Mouse (Mus musculus) bone marrow, adult 2 months (tissue): ENCODE results near the gene Polr2h. TPM values are rescaled to one million over a fixed set of nuclear protein-coding genes. Genes with fewer than 3 reads are reported as not detected.

Source experiments
- H3K27ac ChIP-seq: fragments of 200-500 bp; 2 replicates; pipeline ENCODE4 v1.5.1; 2012; ENCODE audit warnings: low read depth, mild to moderate bottlenecking, control low read depth, inconsistent platforms, low read length; ENCODE audit not compliant: control insufficient read depth, poor library complexity, insufficient read depth
- H3K4me1 ChIP-seq: fragments of 200-500 bp; 2 replicates; pipeline ENCODE4 v1.6.1; 2011; ENCODE audit warnings: low read length; ENCODE audit not compliant: control insufficient read depth, insufficient read depth
- H3K4me3 ChIP-seq: fragments of 200-500 bp; replicated peaks from 2 replicates; pipeline ENCODE3; 2011; ENCODE audit warnings: mild to moderate bottlenecking, low read depth, low read length, control low read depth; ENCODE audit not compliant: control insufficient read depth
- CTCF ChIP-seq: fragments of 200-500 bp; IDR thresholded peaks from 2 replicates; pipeline ENCODE4 v1.5.1; 2011; ENCODE audit warnings: low read length, control low read depth; ENCODE audit not compliant: control insufficient read depth, insufficient read depth
- POLR2A ChIP-seq: fragments of 200-500 bp; IDR thresholded peaks from 2 replicates; pipeline ENCODE4 v1.6.1; 2011; ENCODE audit warnings: low read depth, mild to moderate bottlenecking, control low read depth, low read length, borderline replicate concordance; ENCODE audit not compliant: control insufficient read depth
- WGBS: fragments of 180-500 bp; shearing (Covaris S2); methylation state at CpG from one replicate; pipeline ENCODE4 v1.1.7; 2018; 5-methylcytosine and 5-hydroxymethylcytosine counted together
- polyA plus RNA-seq: library from polyadenylated mRNA; stranded (reverse); fragments of >200 nt; gene quantifications from 2 replicates; pipeline ENCODE4 v1.2.4, GENCODE M21; 2011; ENCODE audit warnings: low replicate concordance; ENCODE audit not compliant: missing spikeins, insufficient read depth, insufficient read length

Gene Polr2h
- polyA plus RNA-seq, 1 experiment = 50.1 TPM

DNA sequence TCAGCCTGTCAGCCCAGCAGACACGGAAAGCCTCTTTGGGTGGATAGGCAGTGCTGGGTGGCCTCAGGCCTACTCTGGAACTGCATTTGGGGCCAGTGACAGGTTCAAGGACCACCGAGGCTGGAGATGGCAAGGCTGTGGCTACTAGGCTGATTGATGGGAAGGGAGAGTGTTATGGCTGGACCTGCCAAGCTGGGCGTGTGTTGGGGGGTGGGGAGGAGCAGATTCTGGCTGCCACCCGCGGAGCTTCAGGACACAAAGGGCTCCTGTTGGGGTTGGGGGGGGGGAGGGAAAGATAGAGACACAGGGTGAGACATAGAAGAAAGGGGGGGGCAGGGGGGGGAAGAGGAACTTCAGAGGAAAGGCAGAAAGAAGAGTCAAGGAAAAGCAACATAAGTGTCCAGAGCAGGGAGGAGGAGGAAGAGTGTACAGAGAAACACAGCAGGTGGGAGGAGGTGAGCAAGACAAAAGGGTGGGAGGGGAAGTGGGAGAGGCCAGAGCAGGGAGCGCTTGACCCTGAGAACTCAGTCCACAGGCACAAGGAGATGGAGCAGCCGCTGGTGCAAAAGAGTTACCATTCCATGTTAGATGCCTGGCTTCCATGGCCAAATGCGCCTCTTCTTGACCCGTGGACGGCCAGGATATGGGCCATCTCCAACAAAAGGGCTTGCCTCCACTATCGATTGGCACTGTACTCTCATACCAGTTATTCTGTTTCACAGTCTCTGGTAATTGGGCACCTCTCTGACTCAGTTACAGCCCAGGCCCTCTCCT lies 3.0 kb upstream of the Polr2h start:
- no peak overlapping the region for H3K27ac ChIP-seq
- TF ChIP-seq CTCF = no peak
- TF ChIP-seq POLR2A = no peak
- WGBS = 76% methylated on average over 11 of the region's 11 CpGs
- peak overlapping the region; percentile 40 for H3K4me3 ChIP-seq
- H3K4me1 ChIP-seq = no peaks in the 10 kb centered on the region

DNA sequence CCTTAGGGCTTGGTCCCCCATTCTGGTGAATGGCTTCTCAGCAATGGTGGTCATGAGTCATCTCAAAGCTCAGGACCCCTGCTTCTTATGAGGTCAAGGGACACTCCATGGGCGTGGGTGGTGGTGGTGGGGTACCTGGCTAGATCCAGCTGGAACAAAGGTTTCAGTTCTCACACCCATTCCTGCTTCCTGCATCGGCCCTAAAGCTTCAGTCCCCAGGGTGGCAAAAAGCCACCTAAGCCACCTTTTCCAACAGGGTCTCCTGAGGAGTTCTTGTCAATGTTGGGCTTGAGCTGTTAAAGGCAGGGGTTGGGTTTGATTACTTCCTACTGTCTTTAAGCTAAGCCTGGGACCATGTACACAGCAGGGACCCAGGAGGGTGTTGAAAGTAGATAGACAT lies 2.3 kb upstream of the Polr2h start:
- TF ChIP-seq CTCF (no peak), POLR2A (no peak)
- H3K4me3 ChIP-seq = peak overlapping the region; percentile 63

DNA sequence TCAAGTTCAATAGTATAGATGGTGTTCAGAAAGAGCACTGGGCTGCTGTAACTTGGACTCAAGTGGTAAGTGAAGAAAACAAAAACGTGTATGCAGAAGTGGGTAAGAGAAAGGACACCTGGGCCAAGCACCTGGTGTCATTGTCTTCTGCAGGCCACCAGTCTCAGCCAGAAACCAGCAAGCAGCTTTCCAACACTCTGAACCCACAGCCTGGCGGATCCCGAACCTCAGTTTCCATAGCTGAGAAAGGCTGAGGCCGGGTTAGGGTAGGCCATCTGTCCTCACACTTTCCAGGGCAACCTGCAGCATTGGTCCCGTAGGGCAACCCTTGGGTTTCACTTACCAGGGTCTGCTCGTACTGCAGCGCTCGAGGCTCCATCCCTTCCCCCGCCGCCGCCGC lies 1.9 kb upstream of the Polr2h start:
- WGBS = 9% methylated on average over 12 of the region's 12 CpGs
- H3K27ac ChIP-seq = peak overlapping the region; percentile 57; the same call in 1 of the 2 replicates
- H3K4me1 ChIP-seq = no peaks in the 10 kb centered on the region
- H3K4me3 ChIP-seq = peak overlapping the region; percentile 63
- TF ChIP-seq POLR2A = no peak
- TF ChIP-seq CTCF = no peak

More for the DNA sequence above, 2.3 kb upstream of the Polr2h start:
- no peaks in the 10 kb centered on the region for H3K4me1 ChIP-seq
- no peak overlapping the region for H3K27ac ChIP-seq
- 75% methylated on average over 2 of the region's 2 CpGs for WGBS

GRCm38 (mm10) chr16:20715976-20716840 lies 1.3 kb upstream of the Polr2h start:
- H3K4me1 ChIP-seq = no peaks in the 10 kb centered on the region
- peak overlapping the region; percentile 63 for H3K4me3 ChIP-seq
- H3K27ac ChIP-seq = peak overlapping the region; percentile 57; the same call in 1 of the 2 replicates
- TF ChIP-seq CTCF (no peak), POLR2A (peak; percentile 52; the same call in 1 of the 2 replicates)
- under 1% methylated on average over 68 of the region's 68 CpGs for WGBS

DNA sequence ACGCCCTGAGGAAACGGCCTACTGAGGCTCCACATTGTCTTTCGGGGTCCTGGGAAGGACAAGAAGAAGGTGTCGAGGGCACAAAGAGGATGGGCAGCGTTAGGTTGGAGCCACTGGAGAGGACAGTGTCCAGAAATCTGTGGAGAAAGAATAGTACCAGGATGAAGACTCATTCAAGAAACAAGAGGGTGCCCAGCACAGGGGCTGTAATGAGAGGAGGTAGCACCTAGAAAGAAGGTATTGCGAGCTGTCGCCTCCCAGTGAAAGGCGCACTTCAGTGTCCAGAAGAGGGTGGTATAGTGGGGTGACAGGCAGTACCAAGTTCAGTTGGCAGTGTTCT lies 654 bp upstream of the Polr2h start:
- no peaks in the 10 kb centered on the region for H3K4me1 ChIP-seq
- peak overlapping the region; percentile 78 for H3K27ac ChIP-seq
- no peak for TF ChIP-seq POLR2A
- TF ChIP-seq CTCF = no peak
- WGBS = 0% methylated on average over 8 of the region's 8 CpGs
- peak overlapping the region; percentile 94 for H3K4me3 ChIP-seq

GRCm38 (mm10) chr16:20717978-20718670 lies 659 bp downstream of the Polr2h start:
- WGBS = under 1% methylated on average over 18 of the region's 18 CpGs

GRCm38 (mm10) chr16:20721808-20722207 lies 4.3 kb downstream of the Polr2h start:
- no peaks in the 10 kb centered on the region for H3K4me1 ChIP-seq
- WGBS = 86% methylated on average over 10 of the region's 10 CpGs
- TF ChIP-seq POLR2A (no peak), CTCF (no peak)
- H3K4me3 ChIP-seq = no peak overlapping the region
- H3K27ac ChIP-seq = no peak overlapping the region

More at GRCm38 (mm10) chr16:20717978-20718670, 659 bp downstream of the Polr2h start:
- TF ChIP-seq CTCF (no peak), POLR2A (no peak)
- H3K27ac ChIP-seq = 0 out of 2 replicates have a peak overlapping the region, but pooled peaks have one; percentile 78
- no peaks in the 10 kb centered on the region for H3K4me1 ChIP-seq
- H3K4me3 ChIP-seq = peak overlapping the region; percentile 94

- H3K27ac ChIP-seq = no peak overlapping the region
- no peak for TF ChIP-seq POLR2A
- TF ChIP-seq CTCF = no peak
- H3K4me1 ChIP-seq = no peaks in the 10 kb centered on the region
- WGBS = 83% methylated on average over 4 of the region's 4 CpGs
- H3K4me3 ChIP-seq = no peak overlapping the region
These were observed 5.3 kb downstream of the Polr2h start for GRCm38 (mm10) chr16:20722736-20723135.
